Mouse (Mus musculus) retina, postnatal 1 day (tissue): ENCODE data around the gene Fam196b.

ENCODE experiments used
- DNase-seq: peaks from one replicate; pipeline ENCODE4 v3.0.0-alpha.2; 2012

Gene Fam196b

GRCm38 (mm10) chr11:34415884-34416618 is 101.4 kb downstream of the Fam196b start:
- peak; percentile 58 for DNase-seq

DNA sequence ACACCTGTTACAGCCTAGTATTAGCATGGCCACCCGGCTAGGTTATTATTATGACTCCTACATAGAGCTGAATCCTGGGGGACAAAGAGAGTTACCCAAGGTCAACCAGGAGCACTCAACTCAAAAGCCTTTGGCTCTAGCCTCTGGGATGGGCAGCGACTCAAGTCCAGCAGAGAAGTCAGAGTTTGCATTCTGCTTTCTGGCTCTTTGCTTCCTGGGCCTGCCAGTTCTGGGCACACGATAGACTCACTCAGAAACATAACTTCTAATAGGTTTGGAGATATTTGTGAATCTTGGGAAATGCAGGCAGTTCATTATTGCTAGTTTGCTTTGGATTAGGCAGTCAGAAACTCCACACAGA is 102.0 kb downstream of the Fam196b start:
- no peak for DNase-seq

GRCm38 (mm10) chr11:34421061-34421460 is 106.4 kb downstream of the Fam196b start:
- DNase-seq = no peak

- DNase-seq = no peak
Observed at GRCm38 (mm10) chr11:34424546-34424945, 109.9 kb downstream of the Fam196b start.

DNA sequence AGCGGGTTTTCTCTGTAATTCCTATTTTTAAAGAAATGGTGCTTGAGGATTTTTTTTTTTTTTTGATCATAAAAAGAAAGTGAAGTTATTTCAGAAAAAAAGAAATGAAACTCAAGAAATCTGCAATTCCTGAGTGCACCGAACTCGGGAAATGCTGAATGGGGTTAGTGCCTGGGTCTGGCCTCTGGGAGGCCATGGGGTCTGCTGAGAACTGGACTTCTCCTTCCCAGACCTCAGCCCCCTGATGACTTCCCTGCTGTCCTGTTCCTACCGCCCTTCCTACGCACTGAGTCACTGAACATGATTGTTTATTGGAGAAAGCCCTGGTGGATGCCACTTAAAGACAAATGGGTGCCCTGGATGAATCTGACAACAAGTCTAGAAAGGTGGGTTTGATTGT is 112.6 kb downstream of the Fam196b start:
- no peak for DNase-seq

DNA sequence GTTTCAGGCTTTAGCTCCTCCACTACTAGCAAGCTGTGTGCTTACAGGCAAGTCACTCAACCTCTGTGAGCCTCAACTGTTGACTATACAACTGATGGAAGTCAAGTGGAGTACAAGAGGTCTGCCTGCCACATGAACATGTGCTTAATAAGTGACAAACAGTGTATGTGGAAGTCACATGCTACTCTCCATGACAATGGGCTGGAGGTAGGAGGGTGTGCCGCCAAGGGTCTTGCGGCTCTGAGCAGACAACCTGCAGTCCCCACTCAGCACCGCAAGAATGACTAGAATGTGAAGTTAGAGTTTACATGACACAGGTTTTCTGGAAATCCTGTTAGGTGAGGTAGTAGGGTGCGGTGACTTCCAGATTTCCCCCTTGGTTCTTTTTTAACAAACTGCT is 116.3 kb downstream of the Fam196b start:
- no peak for DNase-seq

DNA sequence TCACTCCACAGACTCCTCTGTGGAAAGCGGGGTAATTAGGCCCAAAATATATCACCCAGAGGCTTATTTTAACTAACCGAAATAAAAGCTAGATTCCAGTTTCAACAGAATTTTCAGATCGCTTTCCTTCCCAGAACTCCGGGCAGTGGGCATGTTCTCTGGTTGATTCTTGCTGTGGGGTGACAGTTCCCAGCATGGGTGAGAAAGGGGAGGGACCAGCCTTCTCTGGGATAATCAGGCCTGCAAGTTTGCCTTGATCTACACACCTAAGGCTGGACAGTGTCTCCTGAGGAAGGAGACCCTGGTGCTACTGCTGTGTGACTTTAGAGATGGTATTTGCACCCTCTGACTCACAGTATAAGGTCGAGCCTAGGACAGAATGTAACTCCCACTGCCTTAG is 116.7 kb downstream of the Fam196b start:
- no peak for DNase-seq

DNA sequence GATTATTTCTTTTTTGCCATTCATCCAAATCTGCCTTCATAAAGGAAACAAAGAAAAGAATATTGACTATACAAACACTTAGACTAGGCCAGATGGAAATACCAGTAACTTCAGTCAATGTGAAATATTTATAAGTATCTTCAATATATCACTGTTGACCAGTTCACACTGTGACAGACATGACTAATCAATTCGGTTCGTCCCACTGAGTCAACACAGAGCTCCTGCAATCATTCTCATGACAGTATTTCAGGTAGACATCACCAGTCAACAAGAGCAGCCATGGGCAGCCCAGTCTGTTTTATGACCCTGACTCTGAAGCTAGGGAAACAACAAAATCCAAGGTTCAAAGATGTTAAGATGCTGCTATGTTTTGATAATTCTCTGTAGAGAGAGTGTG is 117.4 kb downstream of the Fam196b start:
- DNase-seq = no peak

- no peak for DNase-seq
Observed at GRCm38 (mm10) chr11:34437446-34437845, 122.8 kb downstream of the Fam196b start.

DNA sequence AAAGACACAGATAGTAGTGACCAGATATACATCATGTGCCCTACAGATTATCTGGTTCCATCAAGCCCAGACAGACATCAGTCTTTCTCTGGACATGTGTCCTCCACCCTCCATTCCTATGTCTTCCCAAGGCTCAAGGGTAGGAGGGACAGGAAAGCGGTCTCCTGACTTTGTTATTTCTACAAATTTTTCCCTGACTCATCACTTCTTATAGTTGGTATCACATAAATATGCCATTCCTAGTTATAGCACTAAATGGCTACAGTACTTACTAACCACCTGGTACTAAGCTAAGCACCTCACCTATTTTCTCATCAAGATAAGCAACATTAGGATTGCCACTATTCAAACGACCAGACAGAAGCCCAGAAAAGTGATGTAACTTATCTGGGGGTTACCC is 123.8 kb downstream of the Fam196b start:
- no peak for DNase-seq

DNA sequence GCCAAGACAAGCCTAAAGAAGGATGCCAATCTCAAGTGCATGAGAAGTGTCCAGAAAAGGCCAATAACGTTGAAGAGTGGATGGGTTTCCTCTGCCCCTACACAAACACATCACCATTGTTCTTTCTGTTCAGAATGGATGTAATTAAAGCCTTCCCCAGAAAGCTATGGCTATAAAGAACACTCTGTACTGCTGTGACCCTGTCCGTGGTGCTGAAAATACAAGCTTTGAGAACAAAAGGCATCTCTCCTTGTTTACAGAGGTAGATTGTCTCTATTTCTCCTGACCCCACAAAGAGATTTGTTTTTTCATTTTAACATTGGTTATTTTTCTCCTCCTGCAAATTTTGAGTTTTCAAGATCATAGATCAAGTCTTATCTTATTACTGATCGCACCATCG is 133.3 kb downstream of the Fam196b start:
- DNase-seq = peak; percentile 75

DNA sequence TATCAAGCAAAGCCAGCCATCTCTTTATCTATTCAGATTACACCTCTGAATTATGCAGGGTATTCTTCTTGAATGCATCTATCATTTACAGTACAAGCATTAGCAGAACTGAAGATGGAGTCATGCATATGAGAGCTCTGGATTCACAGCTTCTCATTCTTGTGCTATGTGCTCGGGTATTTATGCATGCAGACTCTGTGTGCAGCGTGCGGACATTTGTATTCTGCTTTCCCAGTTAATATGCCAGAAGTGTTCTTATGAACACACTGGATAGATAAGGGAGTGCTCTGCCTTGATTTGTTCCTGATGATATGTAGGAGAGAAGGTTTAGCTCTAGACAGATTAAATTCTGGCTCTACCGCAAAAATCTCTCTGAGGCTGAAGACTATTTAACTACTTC is 135.3 kb downstream of the Fam196b start:
- DNase-seq = peak; percentile 4

DNA sequence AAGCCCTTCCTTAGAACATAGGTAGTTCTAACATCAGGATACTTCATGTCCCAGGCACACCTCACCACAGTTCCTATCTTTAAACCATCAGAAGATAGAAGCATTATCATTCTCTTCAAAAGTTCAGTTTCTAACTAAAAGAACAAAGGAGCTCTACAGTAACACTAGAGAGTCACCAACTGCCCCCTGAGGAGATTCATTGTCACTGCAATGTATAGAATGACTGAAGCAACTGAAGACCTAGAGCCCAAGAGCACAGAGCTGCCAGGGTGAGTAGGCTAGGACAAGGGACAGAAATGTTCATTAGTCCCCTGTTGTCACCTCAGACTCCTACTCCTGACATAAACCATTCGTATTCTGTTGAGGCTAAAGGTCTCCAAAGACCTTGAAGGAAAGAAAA is 152.4 kb downstream of the Fam196b start:
- no peak for DNase-seq

DNA sequence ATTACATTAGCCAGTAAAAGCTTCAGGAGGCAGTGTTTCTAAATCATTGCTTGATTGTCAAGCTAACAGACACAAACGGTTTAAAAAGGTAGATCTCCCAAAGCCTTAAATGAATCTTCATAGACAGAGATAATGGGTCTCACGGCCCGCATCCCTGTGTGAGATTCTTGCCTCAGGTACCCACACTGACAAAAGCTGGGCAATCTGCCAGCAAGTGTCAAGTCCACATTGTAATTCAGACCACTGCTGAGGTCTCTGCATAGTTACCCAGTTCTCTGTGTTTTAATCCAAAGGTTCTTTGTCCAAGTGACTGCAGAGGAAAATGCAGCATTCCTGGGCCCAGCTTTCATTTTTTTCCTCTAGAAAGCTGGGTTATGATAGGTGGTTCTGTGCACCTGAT is 153.9 kb downstream of the Fam196b start:
- peak; percentile 10 for DNase-seq

DNA sequence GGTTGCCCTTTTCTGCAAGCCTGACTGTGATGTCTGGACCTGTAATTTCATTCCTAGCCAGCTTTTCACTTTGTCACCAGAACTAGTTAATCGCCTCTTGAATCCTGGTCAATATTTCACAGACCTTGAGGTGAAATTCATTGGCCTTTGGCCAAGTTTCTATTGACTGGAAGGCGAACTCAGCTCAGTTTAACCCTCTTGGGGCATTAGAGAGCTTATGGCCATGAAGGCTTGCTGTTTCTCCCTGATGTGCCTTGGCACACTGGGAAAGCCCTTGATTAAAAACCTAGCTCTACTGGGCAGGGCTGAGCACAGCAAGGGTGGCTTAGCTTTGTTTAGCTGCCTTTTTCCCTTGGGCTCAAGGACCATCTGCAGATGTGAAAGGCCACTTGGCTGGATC is 155.2 kb downstream of the Fam196b start:
- peak; percentile 9 for DNase-seq
